Comparison of ENCODE assay signal across 9 mouse cellular contexts in genomic region chr6:4418941-4419351, GRCm38 (mm10).
A peak's percentile ranks its signal among the peaks of the same experiment; 100 is the strongest.
DNase-seq lines count a peak whose midpoint lies in the region; ATAC-seq and TF ChIP-seq lines count a peak whose summit lies in the region.
"Had no signal": no experiment of that assay in that cellular context is flagged by ENCODE, and none has a peak within 500 bp of the region (broad histone marks: within the 10 kb centered on the region; RNA-seq: fewer than 3 reads in every experiment).

No protein-coding gene starts in this region.

- H3K4me2 ChIP-seq in intestine, embryonic 16.5 days (ENCODE audit: low read depth, low read length): no peak overlapping the region
- no peak overlapping the region for H3K4me2 ChIP-seq in hindbrain, embryonic 12.5 days (replicated peaks)
- H3K4me2 ChIP-seq: neural tube, embryonic 13.5 days had no signal

- TF ChIP-seq CTCF in embryonic fibroblast, embryonic 13.5 days (IDR thresholded peaks at IDR 0.05; ENCODE audit: borderline replicate concordance, insufficient read depth, low read length): no peak

- no peaks in the 10 kb centered on the region for H3K27me3 ChIP-seq in intestine, embryonic 16.5 days (replicated peaks; ENCODE audit: control insufficient read depth, insufficient read depth, low read length)
- no peaks in the 10 kb centered on the region for H3K27me3 ChIP-seq in hindbrain, embryonic 12.5 days
- H3K27me3 ChIP-seq: neural tube, embryonic 13.5 days had no signal

- peaks cover 14% of the 10 kb centered on the region for H3K4me1 ChIP-seq in embryonic fibroblast, embryonic 13.5 days (ENCODE audit: control insufficient read depth, insufficient read depth, low read length)
- H3K4me1 ChIP-seq in intestine, embryonic 16.5 days (ENCODE audit: control insufficient read depth, insufficient read depth, low read length): no peaks in the 10 kb centered on the region
- peaks cover 15% of the 10 kb centered on the region for H3K4me1 ChIP-seq in hindbrain, embryonic 12.5 days

- DNase-seq in cerebellum, postnatal 10 days: peak; percentile 8
- DNase-seq in cerebellum, adult 8-10 months: no peak
- peak; percentile 27 for DNase-seq in ovary, postnatal 14 days (ENCODE audit: low spot score)
- no peak for DNase-seq in layer of hippocampus, adult 8-10 months (ENCODE audit: low spot score in 2 of 2)
- no peak for DNase-seq in embryo, embryonic 11 days

- no peak overlapping the region for H3K4me3 ChIP-seq in embryonic fibroblast, embryonic 13.5 days (ENCODE audit: insufficient read depth, low read length)
- H3K4me3 ChIP-seq in intestine, embryonic 16.5 days (ENCODE audit: low read length): no peak overlapping the region
- H3K4me3 ChIP-seq in hindbrain, embryonic 12.5 days: no peak overlapping the region
- H3K4me3 ChIP-seq: neural tube, embryonic 13.5 days had no signal

- no peak overlapping the region for H3K9ac ChIP-seq in intestine, embryonic 16.5 days (ENCODE audit: low read depth, low read length)
- H3K9ac ChIP-seq in hindbrain, embryonic 12.5 days: no peak overlapping the region
- H3K9ac ChIP-seq: neural tube, embryonic 13.5 days had no signal

- peak; percentile 67 for ATAC-seq in intestine, embryonic 16.5 days
- no peak for ATAC-seq in hindbrain, embryonic 12.5 days (ENCODE audit: low FRiP score)

- H3K27ac ChIP-seq in embryonic fibroblast, embryonic 13.5 days (ENCODE audit: insufficient read depth, low read length): peak overlapping the region; percentile 98
- peak overlapping the region; percentile 55 for H3K27ac ChIP-seq in intestine, embryonic 16.5 days (ENCODE audit: low read length)
- no peak overlapping the region for H3K27ac ChIP-seq in hindbrain, embryonic 12.5 days
- H3K27ac ChIP-seq: neural tube, embryonic 13.5 days had no signal

- no peaks in the 10 kb centered on the region for H3K9me3 ChIP-seq in intestine, embryonic 16.5 days (ENCODE audit: control insufficient read depth, low read length)
- H3K9me3 ChIP-seq in hindbrain, embryonic 12.5 days (replicated peaks): no peaks in the 10 kb centered on the region
- H3K9me3 ChIP-seq: neural tube, embryonic 13.5 days had no signal

- H3K36me3 ChIP-seq in intestine, embryonic 16.5 days (ENCODE audit: control insufficient read depth, insufficient read depth, low read length): no peaks in the 10 kb centered on the region
- no peaks in the 10 kb centered on the region for H3K36me3 ChIP-seq in hindbrain, embryonic 12.5 days
- H3K36me3 ChIP-seq: neural tube, embryonic 13.5 days had no signal

- no peak for TF ChIP-seq POLR2A in embryonic fibroblast, embryonic 13.5 days (IDR thresholded peaks at IDR 0.05; ENCODE audit: low read depth, low read length)

- WGBS in intestine, embryonic 16.5 days: 58% methylated on average over 5 of the region's 5 CpGs
- WGBS in hindbrain, embryonic 12.5 days: 76% methylated on average over 5 of the region's 5 CpGs

Comparison
In these comparisons a context has a peak if more than half of its experiments do, and no peak if none do; other contexts are left out.
1. DNase-seq: peak in cerebellum, postnatal 10 days (2 of 2) and ovary, postnatal 14 days (single experiment); none in cerebellum, adult 8-10 months (single experiment), layer of hippocampus, adult 8-10 months (0 of 2) and embryo, embryonic 11 days (single experiment).